Mouse (Mus musculus) forebrain, embryonic 16.5 days (tissue): Measurements from ENCODE around the gene Ttpal. TPM values are rescaled to one million over a fixed set of nuclear protein-coding genes. Genes with fewer than 3 reads are reported as not detected.

Source experiments
- ATAC-seq: fragments of 200-750 bp; cut with Nextera tagmentation; 2 replicates; pipeline ENCODE4 v1.8.0; 2017; ENCODE audit warnings: mild to moderate bottlenecking, moderate library complexity
- H3K27ac ChIP-seq: fragments of 300-500 bp; sonication (generic); 2 replicates; pipeline ENCODE4 v1.5.1; 2014; ENCODE audit warnings: low read length, control low read depth
- H3K27me3 ChIP-seq: fragments of 300-500 bp; sonication (generic); replicated peaks from 2 replicates; pipeline ENCODE4 v1.6.1; 2014; ENCODE audit warnings: low read length; ENCODE audit not compliant: control insufficient read depth, insufficient read depth
- H3K36me3 ChIP-seq: fragments of 300-500 bp; sonication (generic); 2 replicates; pipeline ENCODE4 v1.6.1; 2014; ENCODE audit not compliant: control insufficient read depth, insufficient read depth
- H3K4me1 ChIP-seq: fragments of 300-500 bp; sonication (generic); replicated peaks from 2 replicates; pipeline ENCODE4 v1.6.1; 2014; ENCODE audit warnings: low read length; ENCODE audit not compliant: control insufficient read depth, insufficient read depth
- H3K4me2 ChIP-seq: fragments of 300-500 bp; sonication (generic); 2 replicates; pipeline ENCODE4 v1.6.1; 2014; ENCODE audit warnings: mild to moderate bottlenecking, low read length, control low read depth
- H3K4me3 ChIP-seq: fragments of 300-500 bp; sonication (generic); replicated peaks from 2 replicates; pipeline ENCODE4 v1.5.1; 2014; ENCODE audit warnings: mild to moderate bottlenecking, low read length, control low read depth
- H3K9ac ChIP-seq: fragments of 300-500 bp; sonication (generic); replicated peaks from 2 replicates; pipeline ENCODE4 v1.6.1; 2014; ENCODE audit warnings: low read depth, low read length, control low read depth
- H3K9me3 ChIP-seq: fragments of 300-500 bp; sonication (generic); 2 replicates; pipeline ENCODE4 v1.6.1; 2016; ENCODE audit warnings: low read length; ENCODE audit not compliant: control insufficient read depth
- WGBS: fragments of 180-500 bp; shearing (Covaris S2); extraction: QIAGEN DNeasy Blood & Tissue Kit; methylation state at CpG from one replicate; pipeline ENCODE4 v1.1.7; 2014; 5-methylcytosine and 5-hydroxymethylcytosine counted together
- polyA plus RNA-seq: library from polyadenylated mRNA; unstranded; fragments of >200 nt; fragmentation: Nextera tagmentation; extraction: Ambion mirVana; gene quantifications from 2 replicates; pipeline ENCODE4 v1.2.1, GENCODE M21; 2015

The Ttpal gene
- polyA plus RNA-seq, 1 experiment from 2014 or later, result 44.1 TPM

- H3K27ac ChIP-seq, result no peak overlapping the region
- ATAC-seq, result no peak
- H3K27me3 ChIP-seq, result no peaks in the 10 kb centered on the region
- no peak overlapping the region for H3K4me3 ChIP-seq
- no peaks in the 10 kb centered on the region for H3K4me1 ChIP-seq
- no peaks in the 10 kb centered on the region for H3K36me3 ChIP-seq
- no peaks in the 10 kb centered on the region for H3K9me3 ChIP-seq
- H3K4me2 ChIP-seq, result no peak overlapping the region
- 76% methylated on average over 12 of the region's 12 CpGs for WGBS
- no peak overlapping the region for H3K9ac ChIP-seq
These were observed 11.9 kb upstream of the Ttpal start for GRCm38 (mm10) chr2:163590211-163590610.

GRCm38 (mm10) chr2:163590996-163591395 lies 11.1 kb upstream of the Ttpal start:
- H3K27ac ChIP-seq, result no peak overlapping the region
- H3K9me3 ChIP-seq, result no peaks in the 10 kb centered on the region
- H3K4me3 ChIP-seq, result no peak overlapping the region
- H3K36me3 ChIP-seq, result no peaks in the 10 kb centered on the region
- H3K4me2 ChIP-seq, result no peak overlapping the region
- H3K4me1 ChIP-seq, result no peaks in the 10 kb centered on the region
- no peaks in the 10 kb centered on the region for H3K27me3 ChIP-seq
- WGBS, result 80% methylated on average over 5 of the region's 5 CpGs
- H3K9ac ChIP-seq, result no peak overlapping the region
- ATAC-seq, result no peak

GRCm38 (mm10) chr2:163592084-163592483 lies 10.0 kb upstream of the Ttpal start:
- no peak overlapping the region for H3K4me2 ChIP-seq
- no peak overlapping the region for H3K4me3 ChIP-seq
- no peaks in the 10 kb centered on the region for H3K9me3 ChIP-seq
- no peaks in the 10 kb centered on the region for H3K4me1 ChIP-seq
- no peak overlapping the region for H3K9ac ChIP-seq
- no peaks in the 10 kb centered on the region for H3K36me3 ChIP-seq
- H3K27me3 ChIP-seq, result no peaks in the 10 kb centered on the region
- no peak for ATAC-seq
- 79% methylated on average over 1 of the region's 1 CpGs for whole genome bisulfite sequencing
- H3K27ac ChIP-seq, result no peak overlapping the region

GRCm38 (mm10) chr2:163593636-163594282 lies 8.4 kb upstream of the Ttpal start:
- H3K4me2 ChIP-seq, result no peak overlapping the region
- H3K4me3 ChIP-seq, result no peak overlapping the region
- H3K9me3 ChIP-seq, result no peaks in the 10 kb centered on the region
- H3K36me3 ChIP-seq, result no peaks in the 10 kb centered on the region
- no peak overlapping the region for H3K9ac ChIP-seq
- WGBS, result 92% methylated on average over 10 of the region's 10 CpGs
- H3K27ac ChIP-seq, result no peak overlapping the region
- H3K27me3 ChIP-seq, result no peaks in the 10 kb centered on the region
- no peaks in the 10 kb centered on the region for H3K4me1 ChIP-seq
- ATAC-seq, result no peak

GRCm38 (mm10) chr2:163595119-163595518 lies 7.0 kb upstream of the Ttpal start:
- Histone ChIP-seq H3K4me3 (no peak overlapping the region), H3K36me3 (no peaks in the 10 kb centered on the region), H3K4me2 (no peak overlapping the region), H3K27ac (no peak overlapping the region), H3K27me3 (0 out of 2 replicates have a peak, but pooled peaks cover 2% of the 10 kb centered on the region), H3K9ac (no peak overlapping the region), H3K9me3 (no peaks in the 10 kb centered on the region), H3K4me1 (no peaks in the 10 kb centered on the region)
- ATAC-seq, result no peak
- whole genome bisulfite sequencing, result 28% methylated on average over 2 of the region's 2 CpGs

- Histone ChIP-seq H3K9me3 (no peaks in the 10 kb centered on the region), H3K9ac (no peak overlapping the region), H3K27me3 (0 out of 2 replicates have a peak, but pooled peaks cover 2% of the 10 kb centered on the region), H3K36me3 (no peaks in the 10 kb centered on the region), H3K27ac (no peak overlapping the region), H3K4me3 (no peak overlapping the region), H3K4me2 (no peak overlapping the region), H3K4me1 (no peaks in the 10 kb centered on the region)
- no peak for ATAC-seq
- 80% methylated on average over 13 of the region's 13 CpGs for WGBS
These were observed 5.8 kb upstream of the Ttpal start for GRCm38 (mm10) chr2:163596057-163596872.

GRCm38 (mm10) chr2:163596873-163597155 lies 5.3 kb upstream of the Ttpal start:
- no peak for ATAC-seq
- WGBS, result 68% methylated on average over 3 of the region's 3 CpGs

GRCm38 (mm10) chr2:163597661-163598060 lies 4.5 kb upstream of the Ttpal start:
- Histone ChIP-seq H3K4me1 (peaks cover 4% of the 10 kb centered on the region), H3K27ac (no peak overlapping the region), H3K4me3 (no peak overlapping the region), H3K36me3 (no peaks in the 10 kb centered on the region), H3K27me3 (0 out of 2 replicates have a peak, but pooled peaks cover 2% of the 10 kb centered on the region), H3K9me3 (no peaks in the 10 kb centered on the region), H3K9ac (no peak overlapping the region), H3K4me2 (no peak overlapping the region)
- ATAC-seq, result no peak
- 52% methylated on average over 4 of the region's 4 CpGs for whole genome bisulfite sequencing

More at GRCm38 (mm10) chr2:163596873-163597155, 5.3 kb upstream of the Ttpal start:
- Histone ChIP-seq H3K4me3 (no peak overlapping the region), H3K9ac (no peak overlapping the region), H3K4me1 (peaks cover 3% of the 10 kb centered on the region; the same call in 1 of the 2 replicates), H3K9me3 (no peaks in the 10 kb centered on the region), H3K27ac (no peak overlapping the region), H3K4me2 (no peak overlapping the region), H3K36me3 (no peaks in the 10 kb centered on the region), H3K27me3 (0 out of 2 replicates have a peak, but pooled peaks cover 2% of the 10 kb centered on the region)

- 0 out of 2 replicates have a peak, but pooled peaks cover 2% of the 10 kb centered on the region for H3K27me3 ChIP-seq
- no peak overlapping the region for H3K27ac ChIP-seq
- no peak overlapping the region for H3K4me2 ChIP-seq
- WGBS, result 0% methylated on average over 1 of the region's 1 CpGs
- H3K4me3 ChIP-seq, result no peak overlapping the region
- no peaks in the 10 kb centered on the region for H3K36me3 ChIP-seq
- no peaks in the 10 kb centered on the region for H3K9me3 ChIP-seq
- no peak overlapping the region for H3K9ac ChIP-seq
- no peak for ATAC-seq
- H3K4me1 ChIP-seq, result peaks cover 13% of the 10 kb centered on the region
These were observed 2.9 kb upstream of the Ttpal start for GRCm38 (mm10) chr2:163599226-163599625.
